Mouse (Mus musculus): ENCODE measurements around the gene Anxa4. TPM values are rescaled to one million over a fixed set of nuclear protein-coding genes. Genes with fewer than 3 reads are reported as not detected.

Anxa4 gene
- 10 to 100 TPM in 1 of 2 experiments, 1 to 10 TPM in 1; 8.5 to 10.9 TPM for total RNA-seq (2023)

DNA sequence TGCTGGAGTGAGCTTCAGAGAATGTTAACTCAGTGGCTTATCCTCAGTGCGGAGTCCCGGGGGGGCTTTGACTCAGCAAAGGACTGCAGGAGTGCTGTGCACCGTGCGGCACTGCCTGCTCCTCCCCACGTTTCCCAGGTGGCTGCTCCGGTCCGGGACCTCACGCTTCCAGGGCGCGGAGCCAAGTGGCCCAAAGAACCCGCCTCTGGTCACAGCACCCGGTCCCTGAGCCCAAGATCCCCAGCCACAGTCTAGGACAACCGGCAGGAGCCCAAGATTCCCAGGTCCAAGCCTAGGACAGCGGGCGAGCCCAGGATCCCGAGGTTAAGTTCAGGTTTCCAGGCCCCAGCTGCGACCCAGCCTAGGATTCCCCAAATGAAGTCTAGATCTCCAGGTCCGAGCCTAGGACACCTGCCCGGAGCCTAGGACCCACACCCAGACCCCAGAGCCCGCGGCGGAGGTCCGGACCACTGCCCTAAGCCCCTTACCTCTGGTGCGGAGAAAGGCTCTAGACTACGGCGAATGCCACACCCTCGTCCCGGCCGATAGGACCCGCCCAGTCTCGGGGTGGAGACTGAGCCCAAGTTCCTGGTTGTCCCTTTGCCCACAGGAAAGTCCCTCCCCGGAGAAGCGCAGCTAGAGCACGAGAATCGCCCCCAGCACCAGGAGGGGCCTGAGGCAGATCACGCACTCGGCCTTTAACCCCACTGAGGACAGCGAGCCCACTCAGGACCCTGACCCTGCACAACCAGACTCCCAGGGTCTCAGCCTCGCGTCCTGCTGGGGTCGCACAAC lies at the start of gene Anxa4:
Gene Anxa4 (minus strand): TSS at position 564 of the 795 bp plus-strand sequence.

DNA sequence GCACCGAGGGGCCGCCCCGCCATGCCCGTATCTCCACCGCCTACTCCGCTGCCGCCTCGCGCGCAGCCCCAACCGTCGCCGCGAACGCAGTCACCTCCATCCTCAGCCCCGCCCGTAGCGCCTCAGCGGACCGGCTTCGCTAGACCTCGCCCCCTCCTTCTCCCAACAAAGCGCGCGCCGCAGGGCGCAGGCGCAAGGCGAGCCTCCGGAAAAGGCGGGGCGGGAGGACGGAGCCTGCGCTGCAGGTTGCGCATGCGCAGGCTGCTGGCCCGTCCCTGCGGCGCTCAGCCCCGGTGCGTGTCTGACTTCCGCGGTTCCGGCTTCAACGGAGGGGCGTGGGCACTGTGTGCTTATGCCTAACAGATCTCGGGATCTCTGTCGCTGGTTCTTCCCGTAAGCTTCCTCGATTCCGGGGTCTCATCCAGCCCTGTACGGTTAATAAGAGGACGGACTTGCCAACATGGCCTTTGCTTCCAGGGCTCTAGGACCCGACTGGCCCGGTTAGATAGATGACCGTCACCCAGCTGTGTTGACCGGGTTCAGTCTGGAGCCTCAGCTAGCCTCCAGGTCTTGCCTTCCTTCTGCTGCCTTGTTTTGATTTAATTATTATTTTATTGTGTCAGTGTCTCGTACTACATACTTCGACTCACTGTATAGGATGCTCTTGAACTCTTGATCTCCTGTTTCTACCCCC lies 60.1 kb downstream of the Anxa4 start, which contains the start of gene Gmcl1:
Gene Gmcl1 (minus strand): TSS at position 201 of the 694 bp plus-strand sequence.

Other genes starting within 250 kb of the Anxa4 start
- not detected for gene Asprv1, start 165.4 kb downstream of the Anxa4 start, total RNA-seq (2023)
- gene Mxd1, start 124.4 kb downstream of the Anxa4 start, total RNA-seq (2023) = 10 to 100 TPM; 18.1 to 23.6 TPM
- gene Snrnp27, start 109.1 kb downstream of the Anxa4 start, total RNA-seq (2023) = 10 to 100 TPM; 42.3 to 43.0 TPM
- gene Gmcl1, start 60.2 kb downstream of the Anxa4 start, total RNA-seq (2023) = 10 to 100 TPM; 35.6 to 36.7 TPM
- gene Aak1, start 55.9 kb upstream of the Anxa4 start, total RNA-seq (2023) = 10 to 100 TPM; 85.9 to 93.4 TPM
- gene Nfu1, start 215.7 kb upstream of the Anxa4 start, total RNA-seq (2023) = 10 to 100 TPM; 64.7 to 86.4 TPM
- gene Gfpt1, start 249.3 kb upstream of the Anxa4 start, total RNA-seq (2023) = 10 to 100 TPM; 35.9 to 36.4 TPM

All from B cell, adult 67 days (primary cell).